Mouse (Mus musculus) heart, postnatal 0 days (tissue): ENCODE data around the gene Caprin2.

Experiments used
- CTCF ChIP-seq: IDR thresholded peaks from 2 replicates; pipeline ENCODE4 v1.5.1; 2016; ENCODE audit warnings: antibody characterized with exemption, control low read depth, low read depth
- EP300 ChIP-seq: IDR thresholded peaks from 2 replicates; pipeline ENCODE4 v1.6.1; 2016; ENCODE audit warnings: antibody characterized with exemption, low read depth

DNA sequence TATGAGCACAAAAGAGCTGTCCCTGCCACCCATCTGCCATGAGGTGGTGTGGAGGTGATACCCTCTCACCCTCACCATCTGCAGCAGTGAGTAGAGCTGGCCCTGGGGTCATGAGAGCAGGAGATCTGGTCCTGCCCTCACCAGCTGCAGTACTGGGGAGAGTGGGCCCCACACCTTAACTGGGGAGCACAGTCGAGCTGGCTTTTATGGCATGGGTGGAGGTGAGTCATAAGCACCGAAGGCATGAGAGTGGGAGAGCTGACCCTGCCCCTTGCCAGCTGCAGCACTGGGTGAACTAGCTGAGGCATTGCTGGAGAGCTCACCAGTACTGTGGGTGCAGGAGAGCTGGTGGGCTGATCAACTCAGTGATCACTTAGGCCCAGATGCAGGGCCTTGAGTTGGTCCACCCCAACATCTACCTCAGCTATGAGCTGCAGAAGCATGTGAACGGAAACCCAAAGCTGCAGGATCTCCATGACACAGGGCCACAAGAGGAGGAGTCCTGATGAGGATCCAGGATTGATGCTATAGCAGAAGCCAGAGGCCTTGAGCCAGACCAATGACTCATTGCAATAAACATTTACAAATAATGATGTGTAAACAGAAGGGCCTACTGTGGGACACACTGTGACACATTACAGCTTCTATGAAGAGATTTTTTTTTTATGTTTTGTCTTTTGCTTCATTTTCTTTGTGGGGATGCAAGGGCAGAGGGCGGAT lies 77.3 kb downstream of the Caprin2 start:
- TF ChIP-seq EP300 (no peak), CTCF (no peak)
